Mouse (Mus musculus) A20 (cell line): ENCODE data around the gene Bahcc1.

Source experiments
- DNase-seq: peaks from one replicate; pipeline ENCODE4 v3.0.0-alpha.2; 2011; ENCODE audit warnings: low read depth, low spot score

Gene Bahcc1

DNA sequence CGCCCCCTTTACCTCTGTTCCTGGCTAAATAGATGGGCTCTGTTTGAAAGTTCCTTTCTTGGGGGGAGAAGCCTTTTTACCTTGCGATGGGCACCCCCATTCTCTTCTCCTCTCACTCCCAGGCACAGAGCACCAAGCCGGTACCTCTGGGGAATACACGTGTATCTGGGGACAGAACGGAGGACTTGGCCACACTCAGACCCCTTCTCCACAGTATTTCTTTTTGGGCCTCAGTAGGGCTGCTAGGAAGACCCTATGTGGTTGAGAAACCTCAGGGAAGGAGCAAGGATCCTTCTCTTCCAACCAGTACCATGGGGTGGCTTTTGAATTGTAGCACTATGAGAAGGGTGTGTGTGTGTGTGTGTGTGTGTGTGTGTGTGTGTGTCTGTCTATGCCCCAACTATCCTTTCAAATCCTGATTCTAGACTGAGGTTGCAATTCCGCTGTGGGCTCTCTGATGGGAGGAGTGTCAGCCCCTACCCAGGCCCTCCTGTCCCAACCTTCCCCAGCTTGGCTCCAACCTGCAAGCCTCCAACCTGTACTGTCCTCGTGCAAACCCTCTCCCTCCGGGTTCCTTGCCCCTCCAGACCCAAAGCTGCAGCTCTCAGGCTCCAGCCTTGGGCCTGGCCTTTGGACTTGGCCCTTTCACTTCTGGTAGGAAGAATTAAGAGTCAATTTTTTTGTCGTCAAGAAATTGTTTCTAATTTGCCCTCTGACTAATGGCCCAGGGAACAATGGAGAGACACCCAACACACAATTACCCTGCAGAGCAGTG is 4.4 kb upstream of the Bahcc1 start:
- DNase-seq = no peak

GRCm38 (mm10) chr11:120228911-120229437 is 3.8 kb upstream of the Bahcc1 start:
- DNase-seq = no peak

DNA sequence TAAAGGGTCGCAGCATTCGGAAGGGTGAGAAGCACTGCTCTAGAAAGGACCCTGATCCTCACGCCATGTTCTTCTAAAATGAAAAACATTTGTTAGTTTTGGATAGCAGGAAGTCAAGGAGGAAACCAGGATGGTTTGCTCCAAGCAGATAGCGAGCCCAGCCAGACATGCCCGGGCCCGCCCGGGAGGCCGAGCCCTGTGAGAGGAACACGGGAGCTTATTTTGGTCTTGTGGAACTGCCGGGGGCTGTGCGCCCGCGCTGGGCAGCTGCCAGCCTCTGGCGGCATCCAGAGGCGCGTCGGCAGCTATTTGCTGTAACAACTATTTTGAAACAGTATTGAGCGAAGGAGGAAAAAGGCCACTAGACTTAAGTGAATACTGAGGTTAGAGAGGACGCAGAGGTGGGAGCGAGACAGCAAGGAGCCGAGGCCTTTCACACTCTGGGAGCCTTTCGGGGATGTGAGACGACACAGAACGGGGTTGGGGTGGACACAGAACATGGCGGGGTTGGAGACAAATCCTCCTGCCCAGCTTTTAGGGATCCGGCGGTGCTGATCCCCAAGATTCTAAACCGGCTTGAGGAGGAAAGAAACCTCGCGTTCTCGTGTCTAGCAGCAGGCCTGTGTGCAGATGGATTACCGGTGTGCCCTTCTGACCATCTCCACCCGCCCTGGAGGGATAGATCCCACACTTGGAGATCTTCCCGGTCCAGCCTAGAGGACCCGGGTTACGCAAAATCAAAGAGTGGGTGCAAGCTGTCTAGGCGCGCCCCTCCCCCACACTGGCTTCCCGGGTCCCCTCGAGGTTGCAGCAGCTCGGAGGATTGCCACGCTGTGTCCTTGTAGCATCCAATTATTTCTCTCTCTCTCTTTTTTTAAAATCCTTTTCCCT is 2.6 kb upstream of the Bahcc1 start:
- DNase-seq = no peak

DNA sequence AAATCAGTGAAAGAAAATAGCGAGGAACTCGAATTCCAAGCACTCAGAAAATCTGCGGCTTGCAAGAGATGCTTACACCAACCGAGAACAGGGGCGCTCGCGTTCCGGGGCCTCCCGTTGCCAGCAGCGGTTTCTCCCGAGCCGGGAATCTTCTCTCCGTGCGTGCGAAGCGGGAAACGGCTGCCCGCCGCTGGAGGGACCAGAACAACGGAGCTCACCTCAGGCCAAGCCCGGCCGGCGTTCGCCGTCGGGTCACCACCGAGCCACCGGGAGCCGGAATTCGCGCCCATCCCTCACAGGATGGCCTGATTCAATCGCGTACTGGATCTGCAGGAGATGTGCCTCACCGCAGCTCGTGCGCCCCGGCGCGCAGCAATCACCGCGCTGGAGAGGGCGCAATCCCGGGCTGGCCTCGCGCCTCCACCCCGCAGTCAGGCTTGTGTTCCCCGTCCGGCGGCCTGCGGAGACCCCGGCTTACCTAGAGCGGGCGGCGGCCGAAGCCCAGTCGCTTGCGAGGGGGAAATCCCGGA is 1.8 kb upstream of the Bahcc1 start:
- DNase-seq = no peak

DNA sequence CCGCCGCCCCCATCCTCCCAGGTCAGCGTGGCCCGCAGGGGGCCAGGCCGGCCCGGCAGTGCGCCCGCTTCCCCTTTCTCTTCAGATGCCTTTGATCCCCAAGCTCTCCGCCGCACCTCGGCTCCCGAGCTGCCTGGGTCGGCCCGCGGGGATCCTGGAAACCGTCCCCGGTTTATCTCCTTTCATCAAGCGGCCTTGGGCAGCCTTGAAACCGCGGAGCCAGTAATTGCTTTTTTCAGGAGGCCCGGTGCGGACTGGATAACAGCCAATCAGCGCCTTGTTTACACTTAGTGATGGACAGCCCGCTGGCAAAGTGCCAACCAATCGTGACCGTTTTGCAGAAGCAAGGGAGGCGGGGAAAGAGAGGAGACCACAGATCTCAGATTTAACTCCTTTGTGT is 1.4 kb upstream of the Bahcc1 start:
- DNase-seq = peak; percentile 88

GRCm38 (mm10) chr11:120233441-120234135 is 841 bp downstream of the Bahcc1 start:
- no peak for DNase-seq

GRCm38 (mm10) chr11:120234136-120234775 is 1.5 kb downstream of the Bahcc1 start:
- DNase-seq = no peak

GRCm38 (mm10) chr11:120234776-120235181 is 2.0 kb downstream of the Bahcc1 start:
- no peak for DNase-seq

DNA sequence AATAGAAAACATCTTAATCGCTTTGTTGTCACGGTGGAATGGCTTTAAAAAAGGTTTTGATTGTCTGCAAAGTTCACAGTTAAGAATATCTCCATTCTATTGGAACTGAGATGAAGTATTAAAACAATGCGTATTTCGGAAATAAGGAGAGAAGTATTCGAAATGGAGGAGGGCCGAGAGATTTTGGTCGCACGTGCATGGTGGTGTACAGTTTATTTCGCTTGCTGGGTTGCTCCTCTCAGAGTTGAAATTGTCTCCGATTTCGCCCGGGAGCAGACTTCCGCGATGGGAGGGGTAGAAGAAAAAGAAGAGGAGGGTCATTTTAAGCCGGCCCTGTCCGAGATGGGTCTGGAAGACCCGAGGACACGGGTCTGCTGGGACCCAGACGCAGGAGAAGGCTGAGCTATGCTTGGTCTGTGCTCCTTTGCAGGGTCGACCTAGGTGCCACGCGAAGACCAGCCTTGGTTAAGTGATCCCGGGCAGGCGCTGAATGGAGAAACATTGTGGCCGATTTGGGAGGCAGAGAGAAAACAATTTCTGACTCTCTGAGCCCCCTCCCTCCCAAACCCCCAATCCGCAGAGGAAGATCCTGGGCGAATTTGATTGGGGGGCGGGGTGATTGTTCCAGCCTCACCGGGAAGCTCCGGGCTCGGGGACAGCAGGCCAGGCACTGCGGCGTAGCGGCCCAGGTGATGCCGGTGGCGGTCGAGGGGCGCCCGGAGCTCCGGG is 2.8 kb downstream of the Bahcc1 start:
- no peak for DNase-seq

DNA sequence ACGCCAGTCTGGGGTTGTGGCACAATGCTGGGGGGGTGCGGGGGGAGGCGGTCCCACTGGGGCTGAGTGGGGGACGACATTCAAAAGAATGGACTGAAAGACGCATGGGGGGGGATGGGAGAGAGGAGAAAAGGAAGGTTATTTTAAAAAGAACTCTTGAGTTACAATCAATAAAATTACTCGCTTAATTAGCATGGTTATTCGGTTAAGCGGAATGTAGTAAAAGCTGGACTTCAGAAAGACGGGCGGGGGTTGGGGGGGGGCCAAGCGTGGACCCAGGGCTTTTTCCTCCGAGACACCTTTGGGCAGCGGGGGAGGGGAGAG is 3.3 kb downstream of the Bahcc1 start:
- DNase-seq = no peak

GRCm38 (mm10) chr11:120236438-120237165 is 3.9 kb downstream of the Bahcc1 start:
- no peak for DNase-seq

DNA sequence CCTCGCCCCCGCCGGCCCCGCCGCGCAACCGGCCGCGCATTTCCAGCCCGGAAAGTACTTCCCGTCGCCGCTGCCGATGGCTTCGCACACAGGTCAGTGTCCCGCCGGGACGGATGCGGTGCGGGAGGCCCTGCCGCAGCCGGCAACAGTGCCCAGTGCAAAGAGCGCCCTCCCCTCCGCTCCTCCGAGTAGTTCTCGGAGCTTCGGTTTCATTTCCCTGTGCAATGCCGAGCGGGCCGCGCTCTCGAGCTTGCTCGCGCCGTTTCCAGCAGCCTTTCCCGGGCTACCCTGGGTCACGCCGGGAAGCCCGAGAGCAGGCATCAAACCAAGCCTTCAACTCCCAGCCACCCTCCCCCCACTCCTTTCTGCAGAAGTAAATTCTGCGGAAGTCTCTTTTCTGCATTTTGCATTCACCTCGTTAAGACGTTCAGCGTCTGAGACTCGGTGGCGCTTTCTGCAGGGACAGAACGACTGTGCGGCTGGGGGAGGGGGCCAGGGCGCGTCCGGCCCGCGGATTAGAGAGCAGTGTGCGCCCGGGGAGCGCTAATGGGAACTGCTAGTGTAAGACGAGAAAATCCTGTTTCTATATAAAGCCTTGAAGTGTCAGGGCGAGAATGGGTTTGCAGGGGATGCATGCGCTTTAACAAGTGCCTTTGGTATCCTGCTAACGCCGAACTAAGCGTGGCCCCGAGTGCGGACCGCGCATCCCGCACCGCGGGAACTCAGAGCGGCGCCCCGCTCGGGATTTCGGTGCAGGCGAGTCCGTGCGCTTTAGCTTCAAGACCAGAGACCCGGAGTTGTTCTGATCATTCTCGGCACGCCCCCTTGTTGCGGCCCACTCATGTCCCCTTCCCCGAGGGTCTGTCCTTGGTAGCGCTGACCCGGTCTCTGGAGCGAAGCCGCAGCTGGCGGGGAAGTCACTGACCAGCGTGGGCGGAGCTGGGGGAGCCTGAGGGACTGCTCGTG is 4.7 kb downstream of the Bahcc1 start:
- no peak for DNase-seq

GRCm38 (mm10) chr11:120238306-120238705 is 5.6 kb downstream of the Bahcc1 start:
- DNase-seq = no peak

- no peak for DNase-seq
Observed at GRCm38 (mm10) chr11:120238751-120239359, 6.1 kb downstream of the Bahcc1 start.

DNA sequence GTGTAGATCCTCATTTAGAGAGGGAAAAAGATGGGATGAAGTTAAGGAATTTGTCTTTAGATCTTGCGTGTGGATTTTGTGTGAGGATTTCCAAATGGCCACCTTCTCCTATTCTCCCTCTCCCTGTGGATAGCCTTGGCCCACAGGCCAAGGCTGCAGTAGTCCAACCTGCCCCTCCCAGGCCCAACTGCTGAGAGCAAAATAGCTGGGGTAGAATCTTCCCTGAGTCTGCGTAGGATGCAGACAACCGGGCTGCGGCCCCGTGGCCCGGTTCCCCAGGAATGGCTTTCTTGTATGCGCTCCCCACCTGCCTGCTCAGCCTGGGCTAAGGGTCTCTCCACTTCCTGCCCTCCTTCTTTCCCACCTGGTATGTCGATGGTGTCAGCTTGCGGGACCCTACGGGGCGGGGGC is 6.8 kb downstream of the Bahcc1 start:
- no peak for DNase-seq

- no peak for DNase-seq
Observed at GRCm38 (mm10) chr11:120240206-120240605, 7.5 kb downstream of the Bahcc1 start.

GRCm38 (mm10) chr11:120240941-120241890 is 8.5 kb downstream of the Bahcc1 start:
- DNase-seq = no peak
